ENCODE assay signal across 8 mouse cellular contexts in the genomic region with DNA sequence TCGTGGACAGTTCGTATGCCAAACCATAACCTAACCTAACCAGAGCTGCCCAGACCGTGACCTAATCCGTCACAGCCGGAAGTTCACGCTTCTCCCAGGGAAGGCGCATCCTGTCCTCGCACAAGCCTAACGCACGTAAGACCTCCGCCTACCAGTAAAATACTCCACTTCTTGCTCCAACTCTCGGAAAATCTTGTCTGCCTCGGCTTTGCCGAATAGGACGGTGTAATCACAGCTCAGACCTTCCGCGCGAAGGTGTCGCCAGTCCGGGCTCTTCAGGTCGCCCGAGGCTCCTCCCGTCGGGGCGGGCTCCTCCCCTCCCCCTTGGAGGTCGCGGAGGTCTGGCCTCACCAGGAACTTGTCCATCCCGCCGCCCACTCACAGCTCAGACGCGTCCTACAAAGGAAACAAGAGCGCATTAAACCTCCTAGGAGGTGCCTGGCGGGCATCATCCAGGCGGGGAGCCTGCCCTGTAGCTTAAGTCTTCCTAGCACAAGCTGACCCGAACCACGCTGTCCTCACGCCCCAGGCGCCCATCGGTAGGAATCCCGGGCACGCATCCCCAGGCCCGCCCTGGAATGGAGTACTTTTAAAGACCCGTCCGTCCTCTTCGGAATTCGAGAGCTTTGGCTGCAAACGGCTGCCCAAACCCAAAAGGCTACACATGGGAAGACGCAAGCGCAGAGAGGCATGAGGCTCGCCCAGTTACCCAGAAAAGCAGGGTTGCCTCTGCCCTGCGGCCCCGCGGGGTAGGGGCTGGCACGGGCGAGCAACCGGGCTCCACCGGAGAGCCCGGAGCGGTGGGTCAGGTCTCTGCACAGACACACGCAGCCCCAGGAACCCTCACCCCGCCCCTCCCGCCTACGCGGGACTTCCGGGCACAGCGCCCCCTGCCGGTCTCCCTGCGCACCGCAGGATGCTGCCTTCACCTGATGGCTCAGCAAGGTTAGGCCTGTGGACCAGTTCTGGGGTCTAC. TPM values are rescaled to one million over a fixed set of nuclear protein-coding genes. Genes with fewer than 3 reads are reported as not detected.
DNase-seq lines count a peak whose midpoint lies in the region; ATAC-seq lines count a peak whose summit lies in the region.

A gene (minus strand): TSS at position 845 of the 976 bp plus-strand sequence.

- H3K4me3 ChIP-seq in forebrain, embryonic 14.5 days (ENCODE audit: low read depth, low read length), result peak within 1 kb of the TSS; percentile 61
- peak within 1 kb of the TSS; percentile 71 for H3K4me3 ChIP-seq in neural tube, embryonic 15.5 days (replicated peaks)

- peak within 1 kb of the TSS; percentile 75 for H3K4me2 ChIP-seq in forebrain, embryonic 14.5 days (ENCODE audit: low read length)
- H3K4me2 ChIP-seq in neural tube, embryonic 15.5 days, result peak within 1 kb of the TSS; percentile 98

- DNase-seq in ES-CJ7 (ENCODE audit: low read depth, low spot score), result peak; percentile 87
- peak; percentile 76 for DNase-seq in cerebellum, adult 11 months
- DNase-seq in forebrain, embryonic 14.5 days (ENCODE audit: low spot score), result peak; percentile 82
- DNase-seq in heart, postnatal 10 days, result peak; percentile 83 to 89
- DNase-seq in kidney, postnatal 4 days, result peak; percentile 89 to 91
- DNase-seq in lung, adult 18-20 months, result peak; percentile 76 to 78
- peak; percentile 68 to 74 for DNase-seq in thymus, adult 18-20 months

- peaks cover 7% of the 10 kb centered on the region; the same call in 1 of the 2 replicates for H3K4me1 ChIP-seq in forebrain, embryonic 14.5 days (ENCODE audit: control insufficient read depth, insufficient read depth, low read length)
- H3K4me1 ChIP-seq in neural tube, embryonic 15.5 days, result peaks cover 29% of the 10 kb centered on the region

- intact Hi-C loops in heart, postnatal 10 days (cut with DNase I), result loop anchor here (2.0 to 10.0 kb wide), 4 partner anchors 27 to 273 kb away; no protein-coding TSS in a partner anchor

- H3K27me3 ChIP-seq in forebrain, embryonic 14.5 days (replicated peaks; ENCODE audit: control insufficient read depth, insufficient read depth, low read length), result no peaks in the 10 kb centered on the region
- no peaks in the 10 kb centered on the region; the same call in 1 of the 2 replicates for H3K27me3 ChIP-seq in neural tube, embryonic 15.5 days (replicated peaks)

- peaks cover 27% of the 10 kb centered on the region for H3K36me3 ChIP-seq in forebrain, embryonic 14.5 days (ENCODE audit: control insufficient read depth, insufficient read depth, low read length)
- H3K36me3 ChIP-seq in neural tube, embryonic 15.5 days, result peaks cover 24% of the 10 kb centered on the region

- H3K27ac ChIP-seq in forebrain, embryonic 14.5 days (ENCODE audit: low read depth, low read length), result peak within 1 kb of the TSS; percentile 65
- peak within 1 kb of the TSS; percentile 89 for H3K27ac ChIP-seq in neural tube, embryonic 15.5 days (replicated peaks)

- H3K9ac ChIP-seq in forebrain, embryonic 14.5 days (ENCODE audit: low read length), result peak within 1 kb of the TSS; percentile 78
- H3K9ac ChIP-seq in neural tube, embryonic 15.5 days (replicated peaks), result peak within 1 kb of the TSS; percentile 78

- no peaks in the 10 kb centered on the region for H3K9me3 ChIP-seq in forebrain, embryonic 14.5 days (replicated peaks; ENCODE audit: control insufficient read depth, low read length)
- H3K9me3 ChIP-seq in neural tube, embryonic 15.5 days (replicated peaks), result no peaks in the 10 kb centered on the region

- WGBS in forebrain, embryonic 14.5 days, result under 1% methylated on average over 69 of the region's 69 CpGs
- WGBS in neural tube, embryonic 15.5 days, result under 1% methylated on average over 69 of the region's 69 CpGs

- peak; percentile 9 for ATAC-seq in forebrain, embryonic 14.5 days
- ATAC-seq in neural tube, embryonic 15.5 days (ENCODE audit: low FRiP score), result peak; percentile 14; the same call in 1 of the 2 replicates

RNA-seq across cellular contexts. Expression of the gene that starts here (rescaled TPM):
- 6.5 and 8.3 TPM in 2 replicates for polyA plus RNA-seq in forebrain, embryonic 14.5 days (2014; fragmentation: Nextera tagmentation; extraction: Ambion mirVana)
- total RNA-seq in heart, postnatal 10 days (2021), result 1 to 10 TPM; 2.6 to 3.0 TPM
- 6.2 and 7.8 TPM in 2 replicates for polyA plus RNA-seq in neural tube, embryonic 15.5 days (2015; fragmentation: Nextera tagmentation; extraction: Ambion mirVana)

Comparison
In these comparisons a context has a peak if more than half of its experiments do, and no peak if none do; other contexts are left out.
1. Peak in every context shown above with its lines: DNase-seq, ATAC-seq, H3K4me3 ChIP-seq and H3K27ac ChIP-seq.